Mouse (Mus musculus) T-helper 17 cell (primary cell): Measurements from ENCODE around the gene Gm28269.

Experiments used
- in situ Hi-C, 2 experiments: fragments of 300-600 bp; cut with MboI, MseI; formaldehyde crosslinking; loops; 1 replicate in 1 of 2; 2 replicates in 1 of 2; pipeline ENCODE4 v1.15.1; 2025; ENCODE audit warnings: high pct_unique_total_duplicates in 2 of 2

Gm28269 gene

DNA sequence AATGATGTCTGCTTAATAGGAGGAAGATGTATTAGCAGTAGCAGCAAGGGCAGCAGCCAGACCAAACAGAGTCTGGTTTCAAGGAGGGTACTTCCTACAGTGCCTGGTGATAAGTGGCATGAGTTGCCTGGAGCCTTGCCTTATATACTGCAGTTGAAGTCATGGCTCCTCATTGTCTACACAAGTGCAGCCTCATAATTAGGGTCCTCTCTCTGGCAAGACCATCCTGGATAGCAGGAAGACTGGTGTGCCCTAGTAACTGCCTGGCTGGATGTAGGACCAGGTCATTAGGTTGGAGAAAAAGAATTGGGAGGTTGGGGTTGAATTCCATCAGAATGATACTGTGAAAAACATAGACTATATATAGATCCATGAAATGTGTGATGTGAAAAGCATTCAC lies at the start of gene Gm28269:
Gene Gm28269 (minus strand): TSS at position 101 of the 400 bp plus-strand sequence.
- in situ Hi-C loops, result no loop called here

DNA sequence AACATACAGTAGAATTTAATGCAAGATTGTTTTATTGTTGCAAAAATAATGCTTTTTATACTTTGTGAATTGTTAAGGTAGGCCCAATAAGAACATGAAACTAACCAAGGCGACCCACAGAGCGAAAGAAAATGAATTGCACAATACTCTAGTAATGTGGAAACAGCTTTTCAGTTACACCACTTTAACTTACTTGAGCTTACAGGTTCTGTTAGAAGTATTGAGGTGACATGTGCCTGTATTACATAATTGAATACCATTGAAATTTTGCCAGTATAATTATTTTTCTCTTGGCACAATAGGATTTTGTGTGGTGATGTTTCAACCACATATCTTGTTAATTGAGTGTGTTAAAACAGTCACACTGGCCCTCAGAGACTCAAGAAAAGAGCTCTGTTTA lies 28.0 kb downstream of the Gm28269 start:
- in situ Hi-C loops, result no loop called here

DNA sequence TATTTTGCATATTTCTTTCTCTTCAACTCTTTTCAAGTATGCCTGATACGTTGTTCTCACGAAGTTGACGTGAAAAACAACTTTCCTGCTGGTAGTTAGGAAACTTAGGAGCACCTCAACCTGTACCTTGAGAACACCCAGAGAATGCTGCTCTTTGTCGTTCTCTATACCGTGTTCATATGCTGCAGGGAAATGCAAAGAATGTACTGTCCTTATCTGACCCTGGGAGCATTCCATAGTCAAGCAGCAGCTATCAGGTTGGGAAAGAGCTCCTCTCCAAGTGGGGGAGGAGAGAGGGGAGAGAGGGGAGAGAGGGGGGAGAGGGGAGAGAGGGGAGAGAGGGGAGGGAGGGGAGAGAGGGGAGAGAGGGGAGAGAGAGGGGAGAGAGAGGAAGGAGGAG lies 29.6 kb downstream of the Gm28269 start:
- in situ Hi-C loops, result no loop called here

DNA sequence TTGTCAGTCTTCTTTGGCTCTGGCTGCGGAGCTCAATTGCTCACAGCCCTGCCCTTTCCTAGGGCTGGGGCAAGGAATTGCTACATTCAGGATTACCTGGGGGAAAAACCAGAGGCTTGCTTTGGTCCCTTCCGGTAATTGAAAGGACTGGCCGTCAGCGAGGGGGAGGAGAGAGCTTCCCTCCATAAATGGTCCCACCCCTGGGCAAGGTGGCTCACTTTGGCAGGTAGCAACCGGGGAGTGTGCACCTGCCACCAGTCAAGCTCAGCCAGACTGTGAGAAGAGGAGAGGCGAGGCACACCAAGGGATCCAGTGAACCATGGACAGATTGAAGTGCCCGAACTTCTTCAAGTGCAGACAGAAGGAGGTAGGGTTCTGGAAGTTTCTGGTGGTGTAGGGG lies 30.1 kb downstream of the Gm28269 start, which contains the start of gene Slc6a14:
Gene Slc6a14 (plus strand): TSS at position 68 of the 400 bp plus-strand sequence.
- in situ Hi-C loops, result no loop called here

DNA sequence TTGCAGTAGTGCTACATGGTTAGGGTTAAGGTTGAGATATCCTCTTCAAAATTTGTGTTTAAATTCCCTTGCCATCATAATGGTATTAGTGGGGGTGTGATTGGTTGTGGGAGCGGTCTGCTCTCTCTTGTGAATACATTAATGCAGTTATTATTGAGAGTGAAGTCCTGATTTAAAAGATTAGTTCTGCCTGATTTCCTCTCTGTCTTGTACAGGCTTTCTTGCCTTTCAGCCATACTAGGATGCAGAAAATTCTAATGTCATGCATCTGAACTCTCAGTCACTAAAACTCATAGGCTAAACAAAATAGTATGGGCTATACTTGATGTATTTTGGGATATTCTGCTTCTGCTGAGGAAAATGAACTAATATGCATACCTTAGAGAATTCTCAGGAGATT lies 40.4 kb downstream of the Gm28269 start:
- in situ Hi-C loops, result no loop called here

DNA sequence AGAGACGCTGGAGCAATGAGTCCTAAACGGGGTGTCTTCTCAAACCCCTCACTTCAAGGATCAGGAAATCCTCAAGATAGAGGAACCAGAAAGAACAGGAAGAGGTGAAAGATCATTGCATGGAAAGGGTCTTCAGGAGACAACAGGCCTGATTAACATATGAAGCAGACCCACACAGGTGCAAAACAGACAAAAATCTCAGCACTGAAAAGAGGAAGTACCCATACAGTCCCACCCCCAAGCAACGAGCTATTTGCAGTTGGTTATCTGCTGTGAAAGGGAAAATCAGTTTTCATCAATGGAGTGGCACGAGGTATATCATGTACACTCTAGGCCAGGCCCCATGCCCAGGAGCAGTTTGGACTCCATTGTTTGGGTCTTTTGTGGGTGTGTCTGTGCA lies 43.3 kb downstream of the Gm28269 start:
- in situ Hi-C loops, result no loop called here

DNA sequence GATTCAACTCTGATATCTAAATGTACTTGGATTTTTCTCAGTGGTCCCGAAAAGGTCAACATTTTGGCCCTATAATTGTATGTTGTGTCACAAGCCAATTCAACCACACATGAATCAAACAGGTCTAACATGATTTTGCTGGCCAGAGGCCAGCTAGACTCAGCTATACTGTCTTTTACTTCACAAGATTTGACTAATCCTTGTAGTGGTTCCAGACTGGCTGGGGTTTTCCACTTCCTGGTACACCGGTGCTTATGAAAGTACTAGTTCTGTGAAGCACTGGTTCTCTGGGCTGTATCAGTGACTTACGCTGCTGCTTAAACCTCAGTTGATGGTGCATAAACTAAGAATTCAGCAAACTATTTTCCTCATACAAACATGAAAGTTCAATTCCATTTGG lies 49.2 kb downstream of the Gm28269 start:
- in situ Hi-C loops, result no loop called here

DNA sequence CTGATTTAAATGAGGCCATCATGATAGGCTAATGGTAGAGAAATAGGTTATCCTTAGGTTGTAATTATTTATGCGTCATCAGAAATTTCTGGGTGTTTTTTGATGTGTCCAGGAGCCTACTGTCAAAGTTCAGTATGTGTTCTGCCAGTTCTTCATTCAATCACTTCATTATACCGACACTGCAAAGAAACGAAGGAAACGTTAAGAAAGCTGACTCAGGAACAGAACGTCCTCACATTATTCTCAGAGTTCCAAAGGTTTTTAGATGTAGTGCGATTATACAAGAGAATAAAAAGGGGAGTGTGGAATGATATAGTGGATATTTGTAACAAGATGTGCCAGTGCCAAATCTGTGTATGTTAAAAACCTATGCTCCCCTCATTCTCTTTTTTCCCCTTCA lies 49.7 kb downstream of the Gm28269 start:
- in situ Hi-C loops, result no loop called here
